Mouse (Mus musculus): ENCODE data around the gene Cnot8.

The Cnot8 gene

GRCm38 (mm10) chr11:58165072-58165471 lies 61.1 kb downstream of the Cnot8 start:
- DNase-seq (ENCODE audit: low spot score), result no peak

- DNase-seq (ENCODE audit: low spot score), result no peak
Measured at GRCm38 (mm10) chr11:58167822-58168166, 63.8 kb downstream of the Cnot8 start.

All from layer of hippocampus, adult 9-10 months (tissue).